Mouse (Mus musculus) heart, embryonic 12.5 days (tissue): ENCODE data around the gene Naglu. TPM values are rescaled to one million over a fixed set of nuclear protein-coding genes. Genes with fewer than 3 reads are reported as not detected.
"Not testable (repeated sequence)": the region's sequence is repeated elsewhere in the genome, so short reads cannot be mapped to it uniquely, and the experiment has no call there.

Experiments used
- ATAC-seq: fragments of 200-750 bp; cut with Nextera tagmentation; 2 replicates; pipeline ENCODE4 v1.8.0; 2017; ENCODE audit warnings: moderate TSS enrichment, moderate library complexity; ENCODE audit not compliant: insufficient number of reproducible peaks, low FRiP score
- H3K27ac ChIP-seq: fragments of 300-500 bp; sonication (generic); 2 replicates; pipeline ENCODE4 v1.5.1; 2016; ENCODE audit warnings: mild to moderate bottlenecking, moderate library complexity; ENCODE audit not compliant: poor library complexity, severe bottlenecking
- H3K27me3 ChIP-seq: fragments of 300-500 bp; sonication (generic); replicated peaks from 2 replicates; pipeline ENCODE4 v1.6.1; 2016; ENCODE audit warnings: mild to moderate bottlenecking, moderate library complexity
- H3K36me3 ChIP-seq: fragments of 300-500 bp; sonication (generic); 2 replicates; pipeline ENCODE4 v1.6.1; 2016; ENCODE audit warnings: mild to moderate bottlenecking, moderate library complexity
- H3K4me1 ChIP-seq: fragments of 300-500 bp; sonication (generic); replicated peaks from 2 replicates; pipeline ENCODE4 v1.6.1; 2016; ENCODE audit warnings: mild to moderate bottlenecking
- H3K4me2 ChIP-seq: fragments of 300-500 bp; sonication (generic); 2 replicates; pipeline ENCODE4 v1.6.1; 2016; ENCODE audit warnings: mild to moderate bottlenecking, moderate library complexity
- H3K4me3 ChIP-seq: fragments of 300-500 bp; sonication (generic); 2 replicates; pipeline ENCODE4 v1.5.1; 2016; ENCODE audit warnings: mild to moderate bottlenecking
- H3K9ac ChIP-seq: fragments of 300-500 bp; sonication (generic); 2 replicates; pipeline ENCODE4 v1.6.1; 2016; ENCODE audit warnings: mild to moderate bottlenecking, moderate library complexity
- H3K9me3 ChIP-seq: fragments of 300-500 bp; sonication (generic); replicated peaks from 2 replicates; pipeline ENCODE4 v1.6.1; 2016; ENCODE audit warnings: mild to moderate bottlenecking, moderate library complexity
- WGBS: fragments of 180-500 bp; shearing (Covaris S2); methylation state at CpG from one replicate; pipeline ENCODE4 v1.1.7; 2016; 5-methylcytosine and 5-hydroxymethylcytosine counted together
- microRNA-seq: library from miRNA; unstranded; fragments of <30 nt; microRNA quantifications from one replicate; pipeline ENCODE4, GENCODE M21; 2017
- polyA plus RNA-seq: library from polyadenylated mRNA; unstranded; fragments of >200 nt; fragmentation: Nextera tagmentation; extraction: Ambion mirVana; gene quantifications from 2 replicates; pipeline ENCODE4 v1.2.1, GENCODE M21; 2016

Gene Naglu
- polyA plus RNA-seq, 1 experiment from 2014 or later: 18.1 TPM

DNA sequence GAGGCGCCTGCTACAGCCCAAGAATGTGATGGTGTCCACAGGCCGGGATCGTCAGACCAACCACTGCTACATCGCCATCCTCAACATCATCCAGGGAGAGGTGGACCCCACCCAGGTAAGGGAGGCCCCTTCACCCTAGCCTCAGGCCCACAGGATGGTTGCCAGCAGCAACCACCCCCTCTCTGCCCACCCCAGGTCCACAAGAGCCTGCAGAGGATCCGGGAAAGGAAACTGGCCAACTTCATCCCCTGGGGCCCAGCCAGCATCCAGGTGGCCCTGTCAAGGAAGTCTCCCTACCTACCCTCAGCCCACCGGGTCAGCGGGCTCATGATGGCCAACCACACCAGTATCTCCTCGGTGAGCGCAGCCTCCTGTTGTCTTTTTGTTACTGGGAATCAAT is 55.2 kb downstream of the Naglu start:
- not testable (repeated sequence) for ATAC-seq, H3K4me2 ChIP-seq, H3K9ac ChIP-seq, H3K27ac ChIP-seq, H3K9me3 ChIP-seq, H3K4me3 ChIP-seq, H3K27me3 ChIP-seq
- Histone ChIP-seq H3K36me3 (peaks cover 56% of the 10 kb centered on the region), H3K4me1 (peaks cover 12% of the 10 kb centered on the region)
- 96% methylated on average over 9 of the region's 9 CpGs for WGBS

DNA sequence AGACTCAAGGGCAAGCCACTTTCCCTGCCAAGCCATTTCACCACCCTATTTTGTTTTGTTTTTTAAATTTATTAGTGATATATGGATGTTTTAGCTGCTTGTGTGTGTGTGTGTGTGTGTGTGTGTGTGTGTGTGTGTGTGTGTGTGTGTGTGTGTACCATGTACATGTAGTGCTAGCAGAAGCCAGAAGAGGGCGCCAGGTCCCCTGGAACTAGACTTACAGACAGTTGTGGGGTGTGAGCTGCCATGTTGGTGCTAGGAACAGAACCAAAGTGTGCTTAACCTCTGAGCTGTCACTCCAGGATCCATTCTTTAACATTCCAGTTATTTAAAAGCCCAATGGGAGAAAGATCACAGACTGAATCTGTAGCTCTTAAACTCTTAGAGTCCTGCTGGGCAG is 57.3 kb downstream of the Naglu start:
- 100% methylated on average over 1 of the region's 1 CpGs for WGBS
- peaks cover 51% of the 10 kb centered on the region for H3K36me3 ChIP-seq
- no peak for ATAC-seq

More for the DNA sequence above, 57.3 kb downstream of the Naglu start:
- no peak overlapping the region for H3K27ac ChIP-seq
- H3K27me3 ChIP-seq: no peaks in the 10 kb centered on the region
- peaks cover 6% of the 10 kb centered on the region for H3K9me3 ChIP-seq
- no peak overlapping the region for H3K4me3 ChIP-seq
- peaks cover 11% of the 10 kb centered on the region for H3K4me1 ChIP-seq
- H3K4me2 ChIP-seq: no peak overlapping the region
- no peak overlapping the region for H3K9ac ChIP-seq

Small RNAs within 50 kb of the gene (microRNA-seq; reads per million reads assigned to microRNA genes)
- 1.4 reads per million for gene Mir6928

Other genes starting within 250 kb of the Naglu start
- gene Stat5b, start 219.3 kb upstream of the Naglu start, polyA plus RNA-seq: 35.0 and 35.3 TPM in 2 replicates
- gene Stat5a, start 210.7 kb upstream of the Naglu start, polyA plus RNA-seq: 6.6 and 8.3 TPM in 2 replicates
- gene Stat3, start 130.5 kb upstream of the Naglu start, polyA plus RNA-seq: 60.0 and 63.2 TPM in 2 replicates
- 342 and 348 TPM in 2 replicates for gene Cavin1, start 99.1 kb upstream of the Naglu start, polyA plus RNA-seq
- gene Atp6v0a1, start 60.6 kb upstream of the Naglu start, polyA plus RNA-seq: 70.0 and 71.4 TPM in 2 replicates
- not detected in 2 replicates for gene Hsd17b1, start 8.4 kb downstream of the Naglu start, polyA plus RNA-seq
- gene Coasy, start 12.6 kb downstream of the Naglu start, polyA plus RNA-seq: 27.2 and 30.4 TPM in 2 replicates
- gene Mlx, start 17.3 kb downstream of the Naglu start, polyA plus RNA-seq: 36.2 and 37.3 TPM in 2 replicates
- gene Psmc3ip, start 25.4 kb downstream of the Naglu start, polyA plus RNA-seq: 20.8 and 21.3 TPM in 2 replicates
- gene Retreg3, start 49.9 kb downstream of the Naglu start, polyA plus RNA-seq: 15.2 and 15.9 TPM in 2 replicates
- gene Tubg1, start 49.9 kb downstream of the Naglu start, polyA plus RNA-seq: 77.3 and 78.8 TPM in 2 replicates
- 3.3 and 3.6 TPM in 2 replicates for gene Tubg2, start 85.9 kb downstream of the Naglu start, polyA plus RNA-seq
- gene Cntnap1, start 100.5 kb downstream of the Naglu start, polyA plus RNA-seq: 0.37 and 0.71 TPM in 2 replicates
- 10.4 and 10.6 TPM in 2 replicates for gene Plekhh3, start 101.3 kb downstream of the Naglu start, polyA plus RNA-seq
- gene Ccr10, start 105.4 kb downstream of the Naglu start, polyA plus RNA-seq: 0.15 and 0.36 TPM in 2 replicates
- gene Ezh1, start 156.5 kb downstream of the Naglu start, polyA plus RNA-seq: 14.9 and 16.1 TPM in 2 replicates
- gene Ramp2, start 176.0 kb downstream of the Naglu start, polyA plus RNA-seq: 233 and 245 TPM in 2 replicates
- gene Vps25, start 183.7 kb downstream of the Naglu start, polyA plus RNA-seq: 98.8 and 101 TPM in 2 replicates
- 14.0 TPM in 2 replicates for gene Wnk4, start 190.6 kb downstream of the Naglu start, polyA plus RNA-seq
- 0.81 and 1.5 TPM in 2 replicates for gene Cntd1, start 209.0 kb downstream of the Naglu start, polyA plus RNA-seq
- 165 and 171 TPM in 2 replicates for gene Coa3, start 209.1 kb downstream of the Naglu start, polyA plus RNA-seq
- 141 TPM in 2 replicates for gene Becn1, start 232.3 kb downstream of the Naglu start, polyA plus RNA-seq
- gene Psme3, start 246.2 kb downstream of the Naglu start, polyA plus RNA-seq: 131 and 136 TPM in 2 replicates